Mouse (Mus musculus): Measurements from ENCODE around the gene Fam32a.

Fam32a gene

DNA sequence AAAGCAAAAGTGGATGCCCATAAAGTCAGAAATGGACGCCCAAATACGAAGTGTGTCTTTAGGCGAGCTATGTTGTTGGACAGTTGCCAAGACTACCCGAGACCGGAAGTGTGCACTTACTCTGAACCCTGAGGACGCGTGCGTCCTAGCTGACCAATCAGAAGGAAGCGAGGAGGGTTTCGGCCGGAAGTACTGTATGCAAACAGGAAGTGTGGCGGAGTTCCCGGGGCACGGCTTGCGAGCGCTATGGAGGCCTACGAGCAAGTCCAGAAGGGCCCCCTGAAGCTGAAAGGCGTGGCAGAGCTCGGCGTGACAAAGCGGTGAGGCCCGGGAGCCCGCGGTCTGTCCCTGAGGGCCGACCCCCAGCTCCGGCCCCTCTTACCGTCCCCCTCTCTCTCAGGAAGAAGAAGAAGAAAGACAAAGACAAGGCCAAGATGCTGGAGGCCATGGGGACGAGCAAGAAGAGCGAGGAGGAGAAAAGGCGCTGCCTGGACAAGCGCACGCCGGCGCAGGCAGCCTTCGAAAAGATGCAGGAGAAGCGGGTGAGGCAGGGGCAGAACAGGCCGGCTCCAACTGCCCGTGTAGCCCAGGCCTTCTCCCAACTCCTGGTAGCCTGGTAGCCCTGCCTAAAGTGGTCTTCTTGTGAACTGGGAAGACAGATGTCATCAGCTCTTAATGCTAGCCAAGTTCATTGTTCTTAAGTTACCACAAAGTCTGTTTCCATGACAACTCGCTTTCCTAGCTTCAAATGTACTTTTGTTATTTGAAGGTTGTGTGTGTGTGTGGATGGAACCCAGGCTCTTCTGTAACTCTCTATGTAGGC lies at the start of gene Fam32a:
Gene Fam32a (plus strand): TSS at position 190 of the 823 bp plus-strand sequence.
- peak; percentile 78 to 92 for DNase-seq (ENCODE audit: low spot score in 2 of 2)

DNA sequence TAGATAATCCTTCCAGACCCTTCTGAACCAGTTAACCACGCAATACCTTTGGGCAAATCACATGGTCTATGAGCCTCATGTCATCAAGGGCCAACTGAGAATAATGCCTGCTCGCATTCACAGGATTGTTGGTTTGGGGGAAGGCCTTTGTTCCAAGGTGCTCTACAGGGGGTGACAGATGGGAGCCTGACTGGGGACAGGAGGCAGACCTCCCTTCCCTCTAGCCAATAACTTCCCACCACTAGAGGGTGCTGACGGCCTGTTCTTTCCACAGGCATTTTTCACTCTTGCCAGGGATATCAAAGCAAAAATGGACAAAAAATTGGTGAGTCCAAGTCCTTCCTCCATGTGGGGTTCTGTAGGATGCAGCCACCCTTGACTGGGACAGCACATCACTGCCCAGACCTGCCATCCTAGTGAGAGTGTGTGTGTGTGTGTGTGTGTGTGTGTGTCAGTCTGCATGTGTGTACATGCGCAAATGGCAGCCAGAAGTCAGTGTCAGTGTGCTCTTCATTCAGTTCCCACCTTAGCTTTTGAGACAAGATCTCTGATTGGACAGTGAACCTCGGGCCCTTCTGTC lies 42.1 kb upstream of the Fam32a start:
- peak in 1 of 2 experiments; percentile 72 for DNase-seq (ENCODE audit: low spot score in 2 of 2)

GRCm38 (mm10) chr8:72183554-72184202 lies 35.9 kb upstream of the Fam32a start:
- DNase-seq (ENCODE audit: low spot score in 2 of 2), result no peak

GRCm38 (mm10) chr8:72187793-72188331 lies 31.7 kb upstream of the Fam32a start:
- DNase-seq (ENCODE audit: low spot score in 2 of 2), result no peak

- no peak for DNase-seq (ENCODE audit: low spot score in 2 of 2)
Observed at GRCm38 (mm10) chr8:72189417-72190214, 29.9 kb upstream of the Fam32a start, which contains the start of gene Hsh2d. Gene Hsh2d (plus strand): TSS chr8:72189638.

DNA sequence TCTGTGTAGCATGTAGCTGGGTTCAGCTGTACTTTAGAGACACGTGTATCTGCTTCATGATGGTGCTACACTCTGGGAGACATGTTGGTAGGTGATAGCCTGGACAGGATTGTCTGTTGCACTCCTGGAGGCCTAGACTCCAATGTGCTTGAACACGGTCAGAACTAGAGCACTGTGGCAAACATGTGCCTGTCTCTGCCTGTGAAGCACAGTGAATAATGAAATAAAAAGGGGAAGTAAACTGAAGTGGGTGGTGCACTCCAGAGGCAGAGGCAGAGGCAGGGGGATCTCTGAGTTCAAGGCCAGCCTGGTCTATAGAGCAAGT lies 29.4 kb upstream of the Fam32a start:
- DNase-seq (ENCODE audit: low spot score in 2 of 2), result no peak

GRCm38 (mm10) chr8:72192065-72192464 lies 27.5 kb upstream of the Fam32a start:
- DNase-seq (ENCODE audit: low spot score in 2 of 2), result no peak

DNA sequence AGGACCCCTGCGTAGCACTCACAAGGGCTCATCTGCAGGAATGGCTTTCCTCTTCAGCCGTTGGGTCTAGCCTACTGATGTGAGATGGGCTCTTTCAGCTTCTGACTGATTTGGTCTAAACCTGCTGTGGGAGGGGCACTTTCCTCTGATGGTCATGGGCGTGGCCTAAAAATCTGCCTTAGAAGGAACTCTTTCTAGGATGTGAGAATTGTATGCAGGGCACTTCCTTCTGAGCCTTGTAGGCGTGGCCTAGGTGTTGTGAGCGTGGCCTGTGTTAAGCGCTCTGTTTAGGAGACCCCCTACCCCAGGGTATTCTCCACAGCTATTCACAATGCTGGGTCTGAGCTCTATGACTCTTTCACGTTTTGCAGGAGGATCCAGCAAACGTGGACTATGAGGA lies 21.5 kb upstream of the Fam32a start:
- DNase-seq (ENCODE audit: low spot score in 2 of 2), result no peak

GRCm38 (mm10) chr8:72208582-72208981 lies 10.9 kb upstream of the Fam32a start:
- no peak for DNase-seq (ENCODE audit: low spot score in 2 of 2)

- no peak for DNase-seq (ENCODE audit: low spot score in 2 of 2)
Observed at GRCm38 (mm10) chr8:72210222-72210621, 9.3 kb upstream of the Fam32a start.

DNA sequence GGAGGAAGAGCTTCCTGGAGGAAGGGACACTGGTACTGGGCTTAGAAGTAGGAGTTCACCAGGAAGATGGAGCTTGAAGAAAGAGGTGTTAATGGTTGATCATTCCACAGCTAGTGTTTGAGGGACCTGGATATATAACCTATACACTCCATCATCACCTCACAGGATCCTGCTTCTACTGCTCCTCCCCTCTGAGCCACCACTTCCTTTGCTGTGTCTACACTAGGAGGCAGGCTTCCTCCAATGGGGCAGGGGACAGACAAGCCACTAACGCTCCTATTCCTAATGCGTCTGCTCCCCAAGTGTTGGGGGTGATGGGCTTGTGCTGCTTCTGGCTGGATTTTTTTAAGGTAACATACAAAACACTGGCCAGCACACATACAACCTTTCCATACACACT lies 8.8 kb upstream of the Fam32a start:
- DNase-seq (ENCODE audit: low spot score in 2 of 2), result no peak

GRCm38 (mm10) chr8:72211846-72212245 lies 7.7 kb upstream of the Fam32a start:
- DNase-seq (ENCODE audit: low spot score in 2 of 2), result no peak

DNA sequence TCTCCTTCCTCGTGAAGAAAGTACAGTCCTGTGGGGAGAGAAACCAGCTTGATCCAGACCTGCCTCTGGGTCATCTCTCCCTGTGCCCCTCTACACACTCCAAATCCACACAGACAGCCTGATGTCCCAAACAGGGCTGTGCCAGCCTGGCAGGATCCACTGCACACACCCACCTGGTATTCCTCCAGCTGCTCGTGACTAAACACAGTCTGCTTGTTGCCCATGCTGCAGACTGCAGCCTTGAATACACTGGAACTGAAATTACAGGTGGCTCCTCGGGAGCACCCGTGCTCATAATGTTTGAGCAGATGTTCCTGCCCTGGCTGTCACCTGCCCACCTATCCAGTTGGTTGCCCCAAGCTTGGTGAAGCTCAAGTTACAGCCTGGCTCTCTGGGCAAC lies 6.8 kb upstream of the Fam32a start, which contains the start of gene Cib3:
Gene Cib3 (minus strand): TSS at position 87 of the 400 bp plus-strand sequence.
- DNase-seq (ENCODE audit: low spot score in 2 of 2), result peak in 1 of 2 experiments; percentile 17

GRCm38 (mm10) chr8:72213536-72213935 lies 6.0 kb upstream of the Fam32a start, which contains the start of gene Gm11034:
Gene Gm11034 (minus strand): TSS chr8:72213636.
- no peak for DNase-seq (ENCODE audit: low spot score in 2 of 2)

GRCm38 (mm10) chr8:72215060-72215459 lies 4.5 kb upstream of the Fam32a start:
- no peak for DNase-seq (ENCODE audit: low spot score in 2 of 2)

DNA sequence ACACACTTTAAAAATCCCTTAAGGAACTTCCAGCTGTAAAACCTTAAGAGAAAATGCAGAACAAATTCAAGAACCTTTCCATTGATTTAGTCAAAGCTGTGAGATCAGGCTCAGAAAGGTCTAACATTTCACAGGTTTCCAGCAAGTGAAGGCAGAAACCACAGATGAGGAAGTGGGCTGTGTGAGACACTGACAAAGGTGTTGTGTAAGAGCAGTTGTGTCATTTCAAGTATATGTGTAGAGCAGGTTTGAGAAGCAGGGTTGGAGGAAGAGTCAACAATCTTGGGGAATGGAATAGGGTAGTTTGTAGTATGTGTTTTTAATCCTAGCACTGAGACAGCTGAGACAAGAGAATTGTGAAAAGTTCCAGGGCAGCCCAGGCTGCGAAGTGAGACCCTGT lies 3.7 kb upstream of the Fam32a start:
- no peak for DNase-seq (ENCODE audit: low spot score in 2 of 2)

GRCm38 (mm10) chr8:72218781-72219540 lies 569 bp upstream of the Fam32a start:
- DNase-seq (ENCODE audit: low spot score in 2 of 2), result no peak

DNA sequence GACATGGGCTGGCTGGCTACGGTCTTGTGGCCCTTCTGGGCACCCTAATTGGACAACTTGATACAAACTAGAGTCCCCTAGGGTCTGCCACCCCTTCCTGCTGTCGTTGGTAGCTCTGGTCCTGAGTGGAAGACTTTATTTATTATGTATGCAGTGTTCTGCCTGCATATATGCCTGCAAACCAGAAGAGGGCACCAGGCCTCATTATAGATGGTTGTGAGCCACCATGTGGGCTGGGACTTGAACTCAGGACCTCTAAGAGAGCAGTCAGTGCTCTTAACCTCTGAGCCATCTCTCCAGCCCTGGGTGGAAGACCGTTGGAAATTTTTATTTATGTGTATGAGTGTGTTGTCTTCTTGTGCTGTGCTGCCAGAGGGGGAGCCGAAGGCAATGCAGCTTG lies 1.2 kb downstream of the Fam32a start:
- DNase-seq (ENCODE audit: low spot score in 2 of 2), result no peak

DNA sequence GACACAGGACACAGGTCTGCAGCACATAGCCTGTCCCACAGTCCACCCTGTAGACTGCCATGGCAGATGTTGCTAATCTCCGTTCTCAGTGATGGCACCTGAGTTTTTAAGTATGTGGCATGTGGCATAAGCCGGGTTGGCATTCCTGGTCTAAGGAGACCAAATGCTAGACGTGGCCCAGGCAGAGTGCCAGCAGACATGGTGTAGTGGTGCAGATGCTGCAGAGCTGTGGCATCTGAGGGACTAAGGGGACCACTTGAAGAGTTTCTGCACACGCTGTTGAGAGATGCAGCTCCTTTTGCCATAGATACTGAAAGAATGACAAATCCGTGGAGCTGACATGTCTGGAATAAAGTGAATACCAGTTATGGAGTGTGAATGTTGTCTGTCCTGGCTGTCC lies 3.1 kb downstream of the Fam32a start:
- DNase-seq (ENCODE audit: low spot score in 2 of 2), result no peak

GRCm38 (mm10) chr8:72239499-72240402 lies 20.2 kb downstream of the Fam32a start, which contains the start of gene Ap1m1:
Gene Ap1m1 (plus strand): TSS chr8:72240018.
- peak; percentile 95 to 97 for DNase-seq (ENCODE audit: low spot score in 2 of 2)

All from left cerebral cortex, adult 9 months (tissue).